Mouse (Mus musculus): ENCODE data around the gene Defb45. TPM values are rescaled to one million over a fixed set of nuclear protein-coding genes. Genes with fewer than 3 reads are reported as not detected.
A peak's percentile ranks its signal among the peaks of the same experiment; 100 is the strongest.

The Defb45 gene
- not detected in 2 replicates for polyA plus RNA-seq (2014; fragmentation: Nextera tagmentation; extraction: Ambion mirVana)

DNA sequence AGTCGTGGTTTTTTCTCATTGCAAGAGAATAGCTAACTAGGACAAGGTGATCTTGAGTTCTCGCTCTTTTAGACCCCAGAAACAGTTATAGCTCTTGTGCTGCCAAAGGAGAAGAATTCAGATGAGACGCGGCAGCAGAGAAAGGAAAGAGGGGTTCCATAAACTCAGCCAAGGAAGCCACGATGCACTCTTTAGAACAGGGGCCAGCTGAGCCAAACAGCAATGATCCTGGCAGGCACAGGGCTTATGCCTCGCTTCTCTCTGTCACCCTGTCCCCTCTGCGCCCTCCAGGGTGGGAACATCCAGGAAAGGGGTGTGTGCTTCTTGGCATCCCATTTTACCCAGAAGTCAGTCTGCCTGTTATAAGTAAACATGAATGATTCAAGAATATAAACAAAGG, at the start of gene Defb45:
Gene Defb45, minus strand, starts transcription at position 101 of the 400 bp plus-strand sequence.
- ATAC-seq (replicated peaks; ENCODE audit: low FRiP score), result no peak
- DNase-seq (ENCODE audit: low spot score), result no peak
- Histone ChIP-seq H3K36me3 (ENCODE audit: control insufficient read depth, insufficient read depth, low read length) (no peaks in the 10 kb centered on the region), H3K27me3 (ENCODE audit: control insufficient read depth, insufficient read depth, low read length) (no peaks in the 10 kb centered on the region), H3K9me3 (ENCODE audit: control insufficient read depth, low read length) (no peaks in the 10 kb centered on the region), H3K4me3 (ENCODE audit: low read depth, low read length) (no peak within 1 kb of the TSS), H3K27ac (ENCODE audit: low read depth, low read length) (no peak within 1 kb of the TSS), H3K9ac (ENCODE audit: low read length) (no peak within 1 kb of the TSS), H3K4me1 (replicated peaks; ENCODE audit: control insufficient read depth, insufficient read depth, low read length) (no peaks in the 10 kb centered on the region), H3K4me2 (ENCODE audit: low read depth, low read length, severe bottlenecking) (no peak within 1 kb of the TSS)
- WGBS, result 73% methylated on average over 7 of the region's 7 CpGs

DNA sequence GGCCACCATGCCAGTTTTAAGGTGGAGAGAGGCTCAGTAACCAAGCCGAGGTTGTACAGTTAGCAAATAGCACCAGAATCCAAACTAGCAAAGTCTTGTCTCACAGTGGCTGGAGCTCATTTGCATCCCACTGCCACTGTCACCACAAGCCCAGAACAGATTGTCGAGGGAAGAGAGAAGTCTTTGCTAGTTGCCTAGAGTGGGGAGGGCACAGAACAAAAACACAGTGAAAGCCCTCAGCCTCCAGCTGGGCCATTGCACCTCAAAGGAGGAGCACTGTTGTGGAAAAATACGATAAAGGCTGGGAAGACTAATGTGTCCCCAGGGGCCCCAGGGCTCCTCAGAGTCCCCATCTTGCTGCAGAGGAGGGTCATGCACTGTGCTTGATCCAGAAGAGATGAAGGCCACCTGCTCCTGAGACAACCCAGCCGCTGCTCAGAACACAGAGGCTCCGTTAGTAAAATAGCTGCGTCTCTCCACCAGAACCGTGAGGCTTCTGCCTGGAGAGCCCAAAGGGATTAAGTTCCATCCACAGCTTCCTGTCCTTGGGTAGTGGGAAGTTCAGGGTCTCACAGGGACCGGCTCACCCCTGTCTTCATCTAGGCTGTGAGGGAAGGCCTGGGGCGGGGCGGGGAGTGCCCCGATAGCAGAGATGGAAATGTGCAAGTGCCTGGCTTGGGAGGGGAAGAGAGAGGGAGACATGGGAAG, 40.4 kb upstream of the Defb45 start:
- Histone ChIP-seq H3K9ac (ENCODE audit: low read length) (peak overlapping the region; percentile 12; the same call in 1 of the 2 replicates), H3K36me3 (ENCODE audit: control insufficient read depth, insufficient read depth, low read length) (no peaks in the 10 kb centered on the region), H3K4me3 (ENCODE audit: low read depth, low read length) (no peak overlapping the region), H3K9me3 (ENCODE audit: control insufficient read depth, low read length) (no peaks in the 10 kb centered on the region), H3K27ac (ENCODE audit: low read depth, low read length) (peak overlapping the region; percentile 41; the same call in 1 of the 2 replicates), H3K4me2 (ENCODE audit: low read depth, low read length, severe bottlenecking) (0 out of 2 replicates have a peak overlapping the region, but pooled peaks have one; percentile 18), H3K4me1 (replicated peaks; ENCODE audit: control insufficient read depth, insufficient read depth, low read length) (peaks cover 3% of the 10 kb centered on the region; the same call in 1 of the 2 replicates), H3K27me3 (ENCODE audit: control insufficient read depth, insufficient read depth, low read length) (no peaks in the 10 kb centered on the region)
- ATAC-seq (replicated peaks; ENCODE audit: low FRiP score), result peak; percentile 56
- 18% methylated on average over 11 of the region's 11 CpGs for WGBS
- DNase-seq (ENCODE audit: low spot score), result no peak

DNA sequence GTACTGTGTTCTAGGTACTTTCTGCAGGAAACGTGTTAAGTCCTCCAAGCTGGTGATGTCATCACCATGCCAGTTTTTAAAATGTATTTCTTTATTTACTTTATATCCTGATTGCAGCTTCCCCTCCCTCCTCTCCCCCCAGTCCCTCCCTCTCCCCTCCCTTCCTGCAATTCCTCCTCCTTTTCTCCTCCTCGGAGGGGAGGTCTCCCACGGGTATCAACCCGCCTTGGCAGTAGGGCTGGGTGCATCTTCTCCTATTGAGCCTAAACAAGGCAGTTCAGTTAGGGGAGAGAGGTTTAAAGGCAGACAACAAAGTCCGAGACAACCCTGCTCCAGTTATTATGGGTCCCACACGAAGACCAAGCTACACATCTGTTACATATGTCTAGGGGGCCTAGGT, 39.7 kb upstream of the Defb45 start:
- H3K9ac ChIP-seq (ENCODE audit: low read length), result no peak overlapping the region
- H3K4me3 ChIP-seq (ENCODE audit: low read depth, low read length), result no peak overlapping the region
- ATAC-seq (replicated peaks; ENCODE audit: low FRiP score) (no peak), DNase-seq (ENCODE audit: low spot score) (no peak)
- no peaks in the 10 kb centered on the region for H3K27me3 ChIP-seq (ENCODE audit: control insufficient read depth, insufficient read depth, low read length)
- H3K36me3 ChIP-seq (ENCODE audit: control insufficient read depth, insufficient read depth, low read length), result no peaks in the 10 kb centered on the region
- no peaks in the 10 kb centered on the region for H3K9me3 ChIP-seq (ENCODE audit: control insufficient read depth, low read length)
- no peak overlapping the region for H3K27ac ChIP-seq (ENCODE audit: low read depth, low read length)
- H3K4me2 ChIP-seq (ENCODE audit: low read depth, low read length, severe bottlenecking), result no peak overlapping the region
- H3K4me1 ChIP-seq (replicated peaks; ENCODE audit: control insufficient read depth, insufficient read depth, low read length), result peaks cover 3% of the 10 kb centered on the region; the same call in 1 of the 2 replicates
- WGBS, result 71% methylated on average over 6 of the region's 6 CpGs

DNA sequence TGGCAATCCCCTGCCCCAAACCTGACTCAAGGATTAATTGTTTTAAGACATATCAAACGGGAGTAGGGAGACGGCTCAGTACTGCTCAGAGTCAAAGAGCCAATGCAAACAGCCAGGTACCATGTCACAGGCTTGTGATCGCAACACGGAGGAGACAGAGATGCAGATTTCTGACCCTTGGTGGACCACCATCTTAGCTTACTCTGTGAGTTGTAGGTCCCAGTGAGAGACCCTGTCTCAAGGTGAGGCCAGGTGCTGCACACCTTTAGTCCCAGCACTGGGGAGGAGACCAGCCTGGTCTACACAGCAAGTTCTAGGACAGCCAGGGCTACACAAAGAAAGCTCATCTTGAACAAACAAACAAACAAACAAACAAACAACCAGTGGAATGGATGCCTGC, 38.2 kb upstream of the Defb45 start:
- ATAC-seq (replicated peaks; ENCODE audit: low FRiP score) (no peak), DNase-seq (ENCODE audit: low spot score) (no peak)
- H3K4me2 ChIP-seq (ENCODE audit: low read depth, low read length, severe bottlenecking), result no peak overlapping the region
- H3K9ac ChIP-seq (ENCODE audit: low read length), result no peak overlapping the region
- 83% methylated on average over 4 of the region's 4 CpGs for WGBS
- no peak overlapping the region for H3K27ac ChIP-seq (ENCODE audit: low read depth, low read length)
- no peak overlapping the region for H3K4me3 ChIP-seq (ENCODE audit: low read depth, low read length)
- peaks cover 3% of the 10 kb centered on the region; the same call in 1 of the 2 replicates for H3K4me1 ChIP-seq (replicated peaks; ENCODE audit: control insufficient read depth, insufficient read depth, low read length)
- peaks cover 2% of the 10 kb centered on the region; the same call in 1 of the 2 replicates for H3K27me3 ChIP-seq (ENCODE audit: control insufficient read depth, insufficient read depth, low read length)
- H3K36me3 ChIP-seq (ENCODE audit: control insufficient read depth, insufficient read depth, low read length), result no peaks in the 10 kb centered on the region
- no peaks in the 10 kb centered on the region for H3K9me3 ChIP-seq (ENCODE audit: control insufficient read depth, low read length)

DNA sequence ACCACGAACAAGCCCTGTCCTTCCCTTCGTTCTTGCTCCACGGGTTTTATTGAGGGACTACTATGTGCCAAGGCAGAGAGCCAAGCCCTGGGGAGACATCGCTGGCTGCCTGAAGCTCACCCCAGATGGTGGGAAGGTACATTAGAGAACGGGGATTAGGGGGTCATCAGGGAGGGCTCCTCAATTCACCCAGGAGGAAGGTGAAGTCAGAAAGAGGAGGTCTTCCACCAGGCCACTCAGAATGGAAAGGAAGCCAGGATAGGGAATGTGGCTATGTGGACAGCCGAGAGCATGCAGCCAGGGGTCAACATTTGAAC, 37.8 kb upstream of the Defb45 start:
- Histone ChIP-seq H3K4me2 (ENCODE audit: low read depth, low read length, severe bottlenecking) (no peak overlapping the region), H3K9ac (ENCODE audit: low read length) (no peak overlapping the region), H3K9me3 (ENCODE audit: control insufficient read depth, low read length) (no peaks in the 10 kb centered on the region), H3K4me1 (replicated peaks; ENCODE audit: control insufficient read depth, insufficient read depth, low read length) (peaks cover 3% of the 10 kb centered on the region; the same call in 1 of the 2 replicates), H3K27ac (ENCODE audit: low read depth, low read length) (no peak overlapping the region), H3K27me3 (ENCODE audit: control insufficient read depth, insufficient read depth, low read length) (peaks cover 2% of the 10 kb centered on the region; the same call in 1 of the 2 replicates), H3K4me3 (ENCODE audit: low read depth, low read length) (no peak overlapping the region), H3K36me3 (ENCODE audit: control insufficient read depth, insufficient read depth, low read length) (no peaks in the 10 kb centered on the region)
- 90% methylated on average over 6 of the region's 6 CpGs for WGBS
- DNase-seq (ENCODE audit: low spot score) (no peak), ATAC-seq (replicated peaks; ENCODE audit: low FRiP score) (no peak)

DNA sequence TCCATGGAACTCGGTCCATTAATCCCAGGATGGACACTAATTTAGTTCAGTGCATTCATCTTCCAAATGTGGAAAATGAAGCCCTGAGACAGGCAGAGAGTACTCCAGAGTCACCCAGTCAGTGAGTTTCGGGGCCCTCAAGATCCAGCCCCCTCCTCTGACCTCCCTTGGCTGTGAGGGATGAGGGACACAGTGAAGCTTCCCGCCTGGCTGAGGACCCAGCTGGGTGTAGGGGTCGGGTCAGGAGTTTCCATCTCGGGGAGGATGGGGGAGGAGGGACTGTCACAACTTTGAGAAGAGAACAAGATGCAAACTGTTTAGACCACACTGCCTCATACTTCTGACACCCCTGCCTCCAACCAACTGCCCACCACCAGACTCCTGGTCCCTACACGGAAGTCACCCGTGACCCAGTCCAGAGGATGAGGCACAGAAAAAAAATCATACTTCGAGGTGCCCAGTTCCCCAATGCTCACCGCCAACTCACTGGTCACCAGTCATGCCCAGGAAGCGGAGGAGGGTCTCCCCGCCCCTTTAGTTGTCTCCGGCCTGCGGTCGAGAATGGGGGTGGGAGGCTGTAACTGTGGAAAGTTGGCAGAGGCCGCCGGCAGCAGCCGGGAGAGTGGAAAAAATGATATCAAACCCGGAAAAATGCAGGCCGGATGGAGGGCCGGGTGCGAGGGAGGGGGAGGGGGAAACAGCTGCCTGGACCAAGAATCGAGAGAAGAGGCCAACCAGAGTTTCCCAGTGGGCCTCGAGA, 37.2 kb upstream of the Defb45 start:
- Histone ChIP-seq H3K9ac (ENCODE audit: low read length) (no peak overlapping the region), H3K9me3 (ENCODE audit: control insufficient read depth, low read length) (no peaks in the 10 kb centered on the region), H3K4me3 (ENCODE audit: low read depth, low read length) (no peak overlapping the region), H3K4me2 (ENCODE audit: low read depth, low read length, severe bottlenecking) (no peak overlapping the region), H3K4me1 (replicated peaks; ENCODE audit: control insufficient read depth, insufficient read depth, low read length) (peaks cover 3% of the 10 kb centered on the region; the same call in 1 of the 2 replicates), H3K36me3 (ENCODE audit: control insufficient read depth, insufficient read depth, low read length) (no peaks in the 10 kb centered on the region), H3K27me3 (ENCODE audit: control insufficient read depth, insufficient read depth, low read length) (peaks cover 2% of the 10 kb centered on the region; the same call in 1 of the 2 replicates), H3K27ac (ENCODE audit: low read depth, low read length) (no peak overlapping the region)
- no peak for DNase-seq (ENCODE audit: low spot score)
- ATAC-seq (replicated peaks; ENCODE audit: low FRiP score), result no peak
- 85% methylated on average over 23 of the region's 23 CpGs for WGBS

DNA sequence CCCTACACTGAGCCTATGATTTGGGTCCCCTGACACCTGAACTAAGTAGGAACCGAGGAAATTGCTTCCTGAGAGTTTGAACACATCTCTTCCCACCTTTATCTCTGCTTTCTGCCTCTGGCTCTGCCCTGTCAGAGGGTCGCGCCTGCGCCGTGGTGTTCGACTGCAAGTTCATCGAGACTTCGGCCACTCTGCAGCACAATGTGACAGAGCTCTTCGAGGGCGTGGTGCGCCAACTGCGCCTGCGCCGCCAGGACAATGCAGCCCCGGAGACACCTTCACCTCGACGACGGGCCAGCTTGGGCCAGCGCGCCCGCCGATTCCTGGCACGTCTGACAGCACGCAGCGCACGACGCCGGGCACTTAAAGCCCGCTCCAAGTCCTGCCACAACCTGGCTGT, 35.1 kb upstream of the Defb45 start:
- Histone ChIP-seq H3K36me3 (ENCODE audit: control insufficient read depth, insufficient read depth, low read length) (no peaks in the 10 kb centered on the region), H3K27me3 (ENCODE audit: control insufficient read depth, insufficient read depth, low read length) (peaks cover 2% of the 10 kb centered on the region; the same call in 1 of the 2 replicates), H3K4me1 (replicated peaks; ENCODE audit: control insufficient read depth, insufficient read depth, low read length) (no peaks in the 10 kb centered on the region), H3K4me3 (ENCODE audit: low read depth, low read length) (no peak overlapping the region), H3K9me3 (ENCODE audit: control insufficient read depth, low read length) (no peaks in the 10 kb centered on the region), H3K9ac (ENCODE audit: low read length) (no peak overlapping the region), H3K27ac (ENCODE audit: low read depth, low read length) (no peak overlapping the region), H3K4me2 (ENCODE audit: low read depth, low read length, severe bottlenecking) (no peak overlapping the region)
- ATAC-seq (replicated peaks; ENCODE audit: low FRiP score) (no peak), DNase-seq (ENCODE audit: low spot score) (no peak)
- 79% methylated on average over 29 of the region's 29 CpGs for WGBS

DNA sequence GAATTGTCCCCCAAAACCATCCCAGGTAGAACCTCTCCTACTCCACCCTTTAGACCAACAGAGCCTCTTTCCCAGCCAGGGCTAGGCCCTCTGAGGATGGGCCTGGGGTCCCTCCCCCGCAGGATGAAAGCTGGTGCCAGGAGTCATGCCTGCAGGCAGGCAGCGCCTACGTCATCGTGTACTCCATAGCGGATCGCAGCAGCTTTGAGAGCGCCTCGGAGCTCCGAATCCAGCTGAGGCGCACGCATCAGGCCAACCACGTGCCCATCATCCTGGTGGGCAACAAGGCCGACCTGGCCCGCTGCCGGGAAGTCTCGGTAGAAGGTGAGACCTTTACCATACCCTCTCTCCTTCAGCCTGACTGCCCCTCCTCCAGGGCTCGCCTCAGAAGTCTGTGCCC, 34.1 kb upstream of the Defb45 start:
- DNase-seq (ENCODE audit: low spot score), result no peak
- 47% methylated on average over 17 of the region's 17 CpGs for WGBS

More for the DNA sequence above, 34.1 kb upstream of the Defb45 start:
- Histone ChIP-seq H3K4me3 (ENCODE audit: low read depth, low read length) (no peak overlapping the region), H3K4me2 (ENCODE audit: low read depth, low read length, severe bottlenecking) (no peak overlapping the region), H3K4me1 (replicated peaks; ENCODE audit: control insufficient read depth, insufficient read depth, low read length) (no peaks in the 10 kb centered on the region), H3K27ac (ENCODE audit: low read depth, low read length) (no peak overlapping the region), H3K9ac (ENCODE audit: low read length) (no peak overlapping the region), H3K27me3 (ENCODE audit: control insufficient read depth, insufficient read depth, low read length) (peaks cover 7% of the 10 kb centered on the region), H3K9me3 (ENCODE audit: control insufficient read depth, low read length) (no peaks in the 10 kb centered on the region), H3K36me3 (ENCODE audit: control insufficient read depth, insufficient read depth, low read length) (no peaks in the 10 kb centered on the region)
- ATAC-seq (replicated peaks; ENCODE audit: low FRiP score), result no peak

Data from forebrain, embryonic 11.5 days (tissue).